13 mouse cellular contexts compared by ENCODE assay signal in the genomic region with DNA sequence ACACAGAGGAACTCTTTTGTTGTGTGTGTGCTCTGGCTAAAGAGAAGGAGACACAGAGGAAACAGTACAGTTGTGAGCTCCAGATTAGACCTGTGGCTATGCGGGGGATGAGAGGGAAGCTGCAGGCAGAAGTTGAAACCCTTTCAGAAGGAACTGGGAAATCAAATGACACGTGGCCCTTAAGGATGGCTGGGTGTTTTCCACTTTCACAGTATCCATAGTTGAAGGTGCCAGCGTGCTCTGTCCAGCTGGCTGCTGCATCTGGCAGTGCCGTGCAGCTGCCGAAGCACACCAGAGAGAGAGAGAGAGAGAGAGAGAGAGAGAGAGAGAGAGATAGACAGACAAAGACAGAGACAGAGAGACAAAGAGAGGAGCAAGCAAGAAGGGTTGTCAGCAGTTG. TPM values are rescaled to one million over a fixed set of nuclear protein-coding genes. Genes with fewer than 3 reads are reported as not detected.
"Had no signal": no experiment of that assay in that cellular context is flagged by ENCODE, and none has a peak within 500 bp of the region (broad histone marks: within the 10 kb centered on the region; RNA-seq: fewer than 3 reads in every experiment).

No protein-coding gene starts in this region.

- H3K9me3 ChIP-seq: limb, embryonic 13.5 days; neural tube, embryonic 15.5 days had no signal

- H3K4me2 ChIP-seq: limb, embryonic 13.5 days; liver, embryonic 11.5 days; lung, embryonic 14.5 days; neural tube, embryonic 15.5 days had no signal

- H3K9ac ChIP-seq: limb, embryonic 13.5 days; lung, embryonic 14.5 days; neural tube, embryonic 15.5 days had no signal

- DNase-seq: kidney, adult 2 months; kidney, postnatal 25 days; layer of hippocampus, postnatal 36 days; lung, embryonic 14.5 days; lung, postnatal 10 days; lung, postnatal 4 days; midbrain, embryonic 14.5 days; thymus, postnatal 4 days had no signal

- H3K27me3 ChIP-seq: limb, embryonic 13.5 days; neural tube, embryonic 15.5 days had no signal

- H3K27ac ChIP-seq: limb, embryonic 13.5 days; neural tube, embryonic 15.5 days; stomach, postnatal 0 days had no signal

- H3K4me3 ChIP-seq: limb, embryonic 13.5 days; myocyte; neural tube, embryonic 15.5 days had no signal

- H3K36me3 ChIP-seq: limb, embryonic 13.5 days; neural tube, embryonic 15.5 days had no signal

- H3K4me1 ChIP-seq: neural tube, embryonic 15.5 days had no signal

RNA-seq across cellular contexts. Expression of gene Tuba8, which starts 40.8 kb away (rescaled TPM):
- polyA plus RNA-seq: myocyte had no signal
